Comparison of ENCODE assay signal across 7 mouse cellular contexts in the genomic region with DNA sequence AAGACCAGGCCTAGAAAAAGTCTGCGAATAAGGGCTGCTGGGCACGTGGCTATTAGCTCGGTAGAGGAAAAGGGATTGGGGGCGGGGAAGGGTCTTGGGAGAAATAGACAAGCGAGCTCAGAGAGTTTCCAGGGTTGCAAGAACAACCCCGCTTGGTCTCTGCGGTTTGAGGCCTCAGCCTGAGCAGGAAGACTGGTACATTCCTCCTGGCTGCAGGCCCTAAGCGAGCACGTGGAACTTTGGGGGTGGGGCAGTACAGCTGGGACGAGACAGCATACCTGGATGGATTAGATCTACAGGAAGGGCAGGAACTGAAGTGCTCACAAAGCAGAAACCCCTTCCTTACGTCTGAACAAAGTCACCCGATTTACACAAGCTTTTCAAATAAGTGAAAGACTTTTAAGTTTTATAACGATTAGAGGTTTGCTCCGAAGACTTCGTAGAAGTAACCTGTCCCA. TPM values are rescaled to one million over a fixed set of nuclear protein-coding genes. Genes with fewer than 3 reads are reported as not detected.
DNase-seq lines count a peak whose midpoint lies in the region; ATAC-seq and TF ChIP-seq lines count a peak whose summit lies in the region.

No protein-coding gene starts in this region.

- no peak for DNase-seq in ES-E14 (ENCODE audit: low read depth, low spot score)
- DNase-seq in adrenal gland, postnatal 25 days: peak; percentile 53
- peak; percentile 60 for DNase-seq in hindbrain, embryonic 11.5 days (ENCODE audit: low spot score)
- DNase-seq in layer of hippocampus, postnatal 10 days (ENCODE audit: low spot score in 2 of 2): peak; percentile 34 to 55
- DNase-seq in right cerebral cortex, postnatal 25 days: peak; percentile 37

- peaks cover 0 to 4% of the 10 kb centered on the region in 2 experiments; a peak in 1 of 4 replicates for H3K4me1 ChIP-seq in ES-E14 (ENCODE audit: control insufficient read depth in 2 of 2, insufficient read depth in 2 of 2, low read length in 2 of 2, poor library complexity in 1 of 2)
- H3K4me1 ChIP-seq in forebrain, embryonic 12.5 days: peaks cover 33% of the 10 kb centered on the region
- peaks cover 6% of the 10 kb centered on the region; the same call in 1 of the 2 replicates for H3K4me1 ChIP-seq in hindbrain, embryonic 11.5 days (replicated peaks; ENCODE audit: control insufficient read depth, insufficient read depth, low read length)
- peaks cover 50% of the 10 kb centered on the region for H3K4me1 ChIP-seq in megakaryocyte, embryonic 14.5 days

- H3K4me2 ChIP-seq in forebrain, embryonic 12.5 days: peak overlapping the region; percentile 76
- peak overlapping the region; percentile 98 for H3K4me2 ChIP-seq in hindbrain, embryonic 11.5 days (replicated peaks; ENCODE audit: low read depth, low read length)

- H3K9ac ChIP-seq in ES-E14 (ENCODE audit: insufficient read depth, low read depth, low read length, poor library complexity, severe bottlenecking): peak overlapping the region; percentile 24
- H3K9ac ChIP-seq in forebrain, embryonic 12.5 days: peak overlapping the region; percentile 79
- H3K9ac ChIP-seq in hindbrain, embryonic 11.5 days (ENCODE audit: low read depth, low read length): peak overlapping the region; percentile 79

- WGBS in forebrain, embryonic 12.5 days: 2% methylated on average over 15 of the region's 15 CpGs
- 6% methylated on average over 15 of the region's 15 CpGs for WGBS in hindbrain, embryonic 11.5 days

- ATAC-seq in forebrain, embryonic 12.5 days (ENCODE audit: low FRiP score): peak; percentile 46; the same call in 1 of the 2 replicates
- ATAC-seq in hindbrain, embryonic 11.5 days (ENCODE audit: low FRiP score): peak; percentile 37; the same call in 1 of the 2 replicates

- in situ Hi-C loops in ES-E14 (cut with MboI; ENCODE audit: low sequenced_read_pairs in 2 of 2, unreplicated experiment in 2 of 2): no loop called here

- H3K4me3 ChIP-seq in ES-E14 (ENCODE audit: insufficient read depth in 1 of 2, low read depth in 1 of 2, low read length in 2 of 2, poor library complexity in 1 of 2, severe bottlenecking in 1 of 2): peak overlapping the region; percentile 69 to 85
- H3K4me3 ChIP-seq in forebrain, embryonic 12.5 days (replicated peaks): peak overlapping the region; percentile 61
- H3K4me3 ChIP-seq in hindbrain, embryonic 11.5 days (ENCODE audit: low read depth, low read length): peak overlapping the region; percentile 76
- H3K4me3 ChIP-seq in megakaryocyte, embryonic 14.5 days (replicated peaks): peak overlapping the region; percentile 89

- no peaks in the 10 kb centered on the region for H3K27me3 ChIP-seq in forebrain, embryonic 12.5 days
- H3K27me3 ChIP-seq in hindbrain, embryonic 11.5 days (ENCODE audit: control insufficient read depth, insufficient read depth, low read length): no peaks in the 10 kb centered on the region
- peaks cover 13% of the 10 kb centered on the region for H3K27me3 ChIP-seq in megakaryocyte, embryonic 14.5 days (replicated peaks)

- H3K27ac ChIP-seq in ES-E14 (ENCODE audit: insufficient read depth, low read depth, low read length, poor library complexity, severe bottlenecking): no peak overlapping the region
- no peak overlapping the region for H3K27ac ChIP-seq in forebrain, embryonic 12.5 days
- no peak overlapping the region for H3K27ac ChIP-seq in hindbrain, embryonic 11.5 days (ENCODE audit: low read depth, low read length)

- peaks cover 19% of the 10 kb centered on the region; the same call in 1 of the 2 replicates for H3K36me3 ChIP-seq in ES-E14 (ENCODE audit: control insufficient read depth, insufficient read depth, low read length, poor library complexity, severe bottlenecking)
- H3K36me3 ChIP-seq in forebrain, embryonic 12.5 days (replicated peaks): peaks cover 13% of the 10 kb centered on the region
- H3K36me3 ChIP-seq in hindbrain, embryonic 11.5 days (ENCODE audit: control insufficient read depth, insufficient read depth, low read length): no peaks in the 10 kb centered on the region
- H3K36me3 ChIP-seq in megakaryocyte, embryonic 14.5 days (replicated peaks; ENCODE audit: low read length): peaks cover 15% of the 10 kb centered on the region

- no peaks in the 10 kb centered on the region for H3K9me3 ChIP-seq in ES-E14 (ENCODE audit: control insufficient read depth, insufficient read depth, low read depth, low read length)
- H3K9me3 ChIP-seq in forebrain, embryonic 12.5 days: no peaks in the 10 kb centered on the region
- H3K9me3 ChIP-seq in hindbrain, embryonic 11.5 days (ENCODE audit: control insufficient read depth, low read length): no peaks in the 10 kb centered on the region
- no peaks in the 10 kb centered on the region for H3K9me3 ChIP-seq in megakaryocyte, embryonic 14.5 days

TF ChIP-seq in ES-E14, 5 proteins besides CTCF, POLR2A, EP300 and RAD21:
- no peak for TF ChIP-seq ZNF384 (IDR thresholded peaks at IDR 0.05; ENCODE audit: low read depth, low read length)
- no peak for TF ChIP-seq CHD2 (IDR thresholded peaks at IDR 0.05; ENCODE audit: low read depth, low read length)
- no peak for TF ChIP-seq MAFK (IDR thresholded peaks at IDR 0.05; ENCODE audit: insufficient read depth, low read depth, low read length)

RNA-seq across cellular contexts. Expression of a gene that starts 1.2 kb away (rescaled TPM):
- total RNA-seq in ES-E14 (2012; rRNA removed): 162 and 206 TPM in 2 replicates
- 15.4 and 17.6 TPM in 2 replicates for total RNA-seq in adrenal gland, postnatal 25 days (2021)
- 274 and 277 TPM in 2 replicates for polyA plus RNA-seq in forebrain, embryonic 12.5 days (2016; fragmentation: Nextera tagmentation; extraction: Ambion mirVana)
- polyA plus RNA-seq in hindbrain, embryonic 11.5 days (2014; fragmentation: Nextera tagmentation; extraction: Ambion mirVana): 311 and 319 TPM in 2 replicates
- 10 to 100 TPM; 78.3 to 94.2 TPM for total RNA-seq in layer of hippocampus, postnatal 10 days (2021)
- 70.7 and 71.0 TPM in 2 replicates for polyA plus RNA-seq in megakaryocyte, embryonic 14.5 days (2012; ENCODE audit: insufficient read depth, low replicate concordance)

RNA-seq across cellular contexts. Expression of a gene that starts 43.6 kb away (rescaled TPM):
- 2.1 and 3.4 TPM in 2 replicates for total RNA-seq in ES-E14 (2012; rRNA removed)
- total RNA-seq in adrenal gland, postnatal 25 days (2021): 6.1 and 6.2 TPM in 2 replicates
- 8.8 and 9.8 TPM in 2 replicates for polyA plus RNA-seq in forebrain, embryonic 12.5 days (2016; fragmentation: Nextera tagmentation; extraction: Ambion mirVana)
- 12.2 and 15.5 TPM in 2 replicates for polyA plus RNA-seq in hindbrain, embryonic 11.5 days (2014; fragmentation: Nextera tagmentation; extraction: Ambion mirVana)
- total RNA-seq in layer of hippocampus, postnatal 10 days (2021): 10 to 100 TPM; 29.6 to 31.3 TPM
- not detected in 2 replicates for polyA plus RNA-seq in megakaryocyte, embryonic 14.5 days (2012; ENCODE audit: insufficient read depth, low replicate concordance)

RNA-seq across cellular contexts. Expression of a gene that starts 58.4 kb away (rescaled TPM):
- 0.05 TPM in 1 of 2 replicates, not detected in the other for total RNA-seq in ES-E14 (2012; rRNA removed)
- total RNA-seq in adrenal gland, postnatal 25 days (2021): 6.0 and 18.1 TPM in 2 replicates
- polyA plus RNA-seq in forebrain, embryonic 12.5 days (2016; fragmentation: Nextera tagmentation; extraction: Ambion mirVana): 0.94 and 1.3 TPM in 2 replicates
- polyA plus RNA-seq in hindbrain, embryonic 11.5 days (2014; fragmentation: Nextera tagmentation; extraction: Ambion mirVana): 2.9 and 5.2 TPM in 2 replicates
- total RNA-seq in layer of hippocampus, postnatal 10 days (2021): 10 to 100 TPM; 11.5 to 13.6 TPM
- polyA plus RNA-seq in megakaryocyte, embryonic 14.5 days (2012; ENCODE audit: insufficient read depth, low replicate concordance): not detected in 2 replicates

Comparison
In these comparisons a context has a peak if more than half of its experiments do, and no peak if none do; other contexts are left out.
1. H3K9ac ChIP-seq: peak in every context shown above with its lines; median percentile 79 in forebrain, embryonic 12.5 days; 79 in hindbrain, embryonic 11.5 days; 24 in ES-E14.